Mouse (Mus musculus) MEL (cell line): ENCODE measurements around the gene B130006D01Rik. TPM values are rescaled to one million over a fixed set of nuclear protein-coding genes. Genes with fewer than 3 reads are reported as not detected.

ENCODE experiments used
- DNase-seq: peaks from one replicate; pipeline ENCODE4 v3.0.0; 2011; ENCODE audit warnings: low read depth, low spot score
- H3K27ac ChIP-seq: 2 replicates; pipeline ENCODE4 v1.5.1; 2012; ENCODE audit warnings: low read depth, mild to moderate bottlenecking, control low read depth, low read length, moderate library complexity; ENCODE audit not compliant: control insufficient read depth
- H3K27me3 ChIP-seq, 2 experiments: fragments of 150-350 bp in 1 of 2; sonication (generic) in 1 of 2; 2 replicates each; pipeline ENCODE4 v1.6.1; 2012; ENCODE audit warnings: low read length in 2 of 2, mild to moderate bottlenecking in 2 of 2, improper control_type of control experiment in 1 of 2, moderate library complexity in 1 of 2; ENCODE audit not compliant: insufficient read depth in 2 of 2, control insufficient read depth in 1 of 2
- H3K36me3 ChIP-seq, 2 experiments: 2 replicates each; pipeline ENCODE4 v1.6.1; 2012 to 2014; ENCODE audit warnings: low read length in 2 of 2, improper control_type of control experiment in 1 of 2, inconsistent platforms in 1 of 2, mild to moderate bottlenecking in 1 of 2; ENCODE audit not compliant: insufficient read depth in 2 of 2, control insufficient read depth in 1 of 2
- H3K4me1 ChIP-seq, 2 experiments: fragments of 150-350 bp in 1 of 2; sonication (generic) in 1 of 2; 2 replicates each; pipeline ENCODE4 v1.6.1; 2012; ENCODE audit warnings: low read length in 2 of 2, improper control_type of control experiment in 1 of 2, mild to moderate bottlenecking in 1 of 2; ENCODE audit not compliant: insufficient read depth in 2 of 2, control insufficient read depth in 1 of 2
- H3K4me3 ChIP-seq, 2 experiments: fragments of 150-350 bp in 1 of 2; sonication (generic) in 1 of 2; 2 replicates each; pipeline ENCODE4 v1.5.1; 2012; ENCODE audit warnings: low read depth in 2 of 2, low read length in 2 of 2, mild to moderate bottlenecking in 2 of 2, moderate library complexity in 2 of 2, control low read depth in 1 of 2, improper control_type of control experiment in 1 of 2; ENCODE audit not compliant: control insufficient read depth in 1 of 2, insufficient read depth in 1 of 2
- H3K79me2 ChIP-seq: 2 replicates; pipeline ENCODE4 v1.6.1; 2012; ENCODE audit warnings: mild to moderate bottlenecking, low read length, moderate library complexity; ENCODE audit not compliant: control insufficient read depth, poor library complexity, insufficient read depth
- H3K9ac ChIP-seq: 2 replicates; pipeline ENCODE4 v1.6.1; 2012; ENCODE audit warnings: low read depth, mild to moderate bottlenecking, control low read depth, low read length, moderate library complexity; ENCODE audit not compliant: control insufficient read depth, poor library complexity, severe bottlenecking
- H3K9me3 ChIP-seq: fragments of 150-350 bp; sonication (generic); replicated peaks from 2 replicates; pipeline ENCODE4 v1.6.1; 2012; ENCODE audit warnings: mild to moderate bottlenecking, low read length, improper control_type of control experiment, moderate library complexity; ENCODE audit not compliant: insufficient read depth
- BHLHE40 ChIP-seq: IDR thresholded peaks from 2 replicates; pipeline ENCODE4 v1.6.1; 2012; ENCODE audit warnings: low read depth, mild to moderate bottlenecking, inconsistent platforms, low read length, improper control_type of control experiment, borderline replicate concordance
- CHD2 ChIP-seq: IDR thresholded peaks from 2 replicates; pipeline ENCODE4 v1.6.1; 2011; ENCODE audit warnings: low read length, improper control_type of control experiment
- CTCF ChIP-seq, 3 experiments: IDR thresholded peaks in 2 of 3; conservative IDR thresholded peaks in 1 of 3; 2 replicates each; pipeline ENCODE4 v1.5.1; 2011 to 2012; ENCODE audit warnings: low read length in 3 of 3, low read depth in 2 of 3, mild to moderate bottlenecking in 2 of 3, improper control_type of control experiment in 1 of 3, inconsistent platforms in 1 of 3, mixed read lengths in 1 of 3, moderate library complexity in 1 of 3; ENCODE audit not compliant: control insufficient read depth in 1 of 3, insufficient read depth in 1 of 3, poor library complexity in 1 of 3, severe bottlenecking in 1 of 3
- E2F4 ChIP-seq: IDR thresholded peaks from 2 replicates; pipeline ENCODE4 v1.6.1; 2011; ENCODE audit warnings: low read depth, low read length, improper control_type of control experiment, borderline replicate concordance
- ELF1 ChIP-seq: IDR thresholded peaks from 2 replicates; pipeline ENCODE4 v1.6.1; 2014; ENCODE audit warnings: low read depth, mild to moderate bottlenecking, inconsistent platforms, low read length, improper control_type of control experiment, moderate library complexity
- EP300 ChIP-seq, 2 experiments: IDR thresholded peaks; 2 replicates each; pipeline ENCODE4 v1.6.1; 2011; ENCODE audit warnings: improper control_type of control experiment in 2 of 2, low read length in 2 of 2, low read depth in 1 of 2, mild to moderate bottlenecking in 1 of 2
- ETS1 ChIP-seq: IDR thresholded peaks from 2 replicates; pipeline ENCODE4 v1.6.1; 2012; ENCODE audit warnings: low read depth, mild to moderate bottlenecking, inconsistent platforms, low read length, improper control_type of control experiment, moderate library complexity
- GATA1 ChIP-seq: IDR thresholded peaks from 2 replicates; pipeline ENCODE4 v1.6.1; 2011; ENCODE audit warnings: low read depth, low read length, improper control_type of control experiment
- HCFC1 ChIP-seq: IDR thresholded peaks from 2 replicates; pipeline ENCODE4 v1.6.1; 2012; ENCODE audit warnings: low read depth, mild to moderate bottlenecking, inconsistent platforms, low read length, improper control_type of control experiment, moderate library complexity
- JUND ChIP-seq: IDR thresholded peaks from 2 replicates; pipeline ENCODE4 v1.6.1; 2011; ENCODE audit warnings: low read depth, mild to moderate bottlenecking, improper control_type of control experiment, low read length
- MAFK ChIP-seq: IDR thresholded peaks from 2 replicates; pipeline ENCODE4 v1.6.1; 2011; ENCODE audit warnings: low read depth, mild to moderate bottlenecking, low read length, improper control_type of control experiment, borderline replicate concordance
- MEF2A ChIP-seq: IDR thresholded peaks from 2 replicates; pipeline ENCODE4 v1.6.1; 2014; ENCODE audit warnings: low read depth, mild to moderate bottlenecking, inconsistent platforms, low read length, improper control_type of control experiment; ENCODE audit not compliant: poor library complexity, insufficient replicate concordance, severe bottlenecking; ENCODE audit errors: extremely low read depth
- MXI1 ChIP-seq: IDR thresholded peaks from 2 replicates; pipeline ENCODE4 v1.6.1; 2011; ENCODE audit warnings: mild to moderate bottlenecking, low read depth, low read length, improper control_type of control experiment
- MYC ChIP-seq: IDR thresholded peaks from 2 replicates; pipeline ENCODE4 v1.6.1; 2011; ENCODE audit warnings: low read depth, mild to moderate bottlenecking, low read length, improper control_type of control experiment, moderate library complexity
- NELFE ChIP-seq: IDR thresholded peaks from 2 replicates; pipeline ENCODE4 v1.6.1; 2011; ENCODE audit warnings: low read depth, low read length, improper control_type of control experiment
- NRF1 ChIP-seq: IDR thresholded peaks from 2 replicates; pipeline ENCODE4 v1.6.1; 2014; ENCODE audit warnings: low read depth, mild to moderate bottlenecking, inconsistent platforms, low read length, improper control_type of control experiment, moderate library complexity; ENCODE audit not compliant: poor library complexity, insufficient read depth, severe bottlenecking
- POLR2A ChIP-seq, 2 experiments: IDR thresholded peaks; 2 replicates each; pipeline ENCODE4 v1.6.1; 2011 to 2012; ENCODE audit warnings: low read length in 2 of 2, mild to moderate bottlenecking in 2 of 2, control low read depth in 1 of 2, improper control_type of control experiment in 1 of 2, low read depth in 1 of 2, moderate library complexity in 1 of 2; ENCODE audit not compliant: control insufficient read depth in 1 of 2, insufficient read depth in 1 of 2, poor library complexity in 1 of 2
- RCOR1 ChIP-seq: IDR thresholded peaks from 2 replicates; pipeline ENCODE4 v1.6.1; 2012; ENCODE audit warnings: low read depth, mild to moderate bottlenecking, inconsistent platforms, low read length, improper control_type of control experiment
- SIN3A ChIP-seq: IDR thresholded peaks from 2 replicates; pipeline ENCODE4 v1.6.1; 2012; ENCODE audit warnings: low read length, improper control_type of control experiment, inconsistent platforms
- TAL1 ChIP-seq: IDR thresholded peaks from 2 replicates; pipeline ENCODE4 v1.6.1; 2012; ENCODE audit warnings: mild to moderate bottlenecking, inconsistent platforms, low read length, moderate library complexity, mixed read lengths
- TBP ChIP-seq: IDR thresholded peaks from 2 replicates; pipeline ENCODE4 v1.8.0; 2011; ENCODE audit warnings: low read depth, low read length, improper control_type of control experiment
- TCF12 ChIP-seq: IDR thresholded peaks from 2 replicates; pipeline ENCODE4 v1.6.1; 2014; ENCODE audit warnings: low read depth, mild to moderate bottlenecking, inconsistent platforms, low read length, improper control_type of control experiment, moderate library complexity
- UBTF ChIP-seq: IDR thresholded peaks from 2 replicates; pipeline ENCODE4 v1.6.1; 2012; ENCODE audit warnings: low read depth, mild to moderate bottlenecking, inconsistent platforms, low read length, improper control_type of control experiment, moderate library complexity, borderline replicate concordance; ENCODE audit not compliant: insufficient read depth
- USF1 ChIP-seq: IDR thresholded peaks from 2 replicates; pipeline ENCODE4 v1.6.1; 2014; ENCODE audit warnings: low read depth, mild to moderate bottlenecking, inconsistent platforms, low read length, improper control_type of control experiment, moderate library complexity
- USF2 ChIP-seq, 2 experiments: IDR thresholded peaks; 2 replicates each; pipeline ENCODE4 v1.6.1; 2011 to 2012; ENCODE audit warnings: improper control_type of control experiment in 2 of 2, low read length in 2 of 2, borderline replicate concordance in 1 of 2, inconsistent platforms in 1 of 2, low read depth in 1 of 2, mild to moderate bottlenecking in 1 of 2; ENCODE audit not compliant: insufficient read depth in 1 of 2
- ZC3H11A ChIP-seq: IDR thresholded peaks from 2 replicates; pipeline ENCODE4 v1.6.1; 2012; ENCODE audit warnings: low read depth, mild to moderate bottlenecking, inconsistent platforms, low read length, improper control_type of control experiment
- ZMIZ1 ChIP-seq: IDR thresholded peaks from 2 replicates; pipeline ENCODE4 v1.6.1; 2012; ENCODE audit warnings: low read depth, mild to moderate bottlenecking, inconsistent platforms, low read length, improper control_type of control experiment, moderate library complexity
- ZNF384 ChIP-seq: IDR thresholded peaks from 2 replicates; pipeline ENCODE4 v1.6.1; 2012; ENCODE audit warnings: low read depth, mild to moderate bottlenecking, inconsistent platforms, low read length, improper control_type of control experiment
- polyA plus RNA-seq, 2 experiments: library from polyadenylated mRNA; stranded (reverse) in 1 of 2; unstranded in 1 of 2; fragments of >175 nt in 1 of 2; fragments of >200 nt in 1 of 2; gene quantifications; 2 replicates each; pipeline versions ENCODE4 v1.2.1 to v1.2.4; 2012; ENCODE audit warnings: low replicate concordance in 2 of 2, low read depth in 1 of 2; ENCODE audit not compliant: insufficient read length in 2 of 2, insufficient read depth in 1 of 2, missing spikeins in 1 of 2
- total RNA-seq: library from RNA; depleted of rRNA; stranded (reverse); fragments of 300-350 nt; gene quantifications from 2 replicates; pipeline ENCODE4 v1.2.3, GENCODE M21; 2012

B130006D01Rik gene
- total and polyA plus RNA-seq, 3 experiments: 0.11 to 0.73 TPM; not detected in 1

DNA sequence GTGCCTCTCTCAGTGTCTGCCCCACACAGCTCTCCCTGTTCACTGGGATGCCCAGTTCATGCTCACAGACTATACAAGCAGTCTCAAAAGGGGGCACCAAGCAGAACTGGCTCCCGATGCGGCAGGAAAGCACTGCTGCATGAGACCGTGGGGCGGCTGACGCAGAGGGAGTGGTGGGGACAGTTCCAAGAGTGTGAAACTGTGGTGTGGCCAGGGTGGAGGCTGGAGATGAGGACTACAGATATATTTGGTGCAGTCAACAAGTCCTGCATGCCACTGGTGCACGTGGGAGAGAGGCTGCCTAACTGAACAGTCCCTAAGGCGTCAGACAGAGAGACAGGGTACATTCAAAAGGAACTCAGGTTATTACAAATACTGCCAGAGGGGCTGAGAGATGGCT lies 34.4 kb upstream of the B130006D01Rik start (continued):
- TF ChIP-seq NRF1: no peak
- TF ChIP-seq ZMIZ1: no peak
- no peak; the same call in 1 of the 2 replicates for TF ChIP-seq TBP
- no peak; a peak in 1 of 6 replicates for TF ChIP-seq CTCF (IDR thresholded peaks at IDR 0.05 in 2 of 3, conservative IDR thresholded peaks at IDR 0.05 in 1 of 3; ENCODE audit: control insufficient read depth in 1 of 3, insufficient read depth in 1 of 3, low read depth in 2 of 3, low read length in 3 of 3, poor library complexity in 1 of 3, severe bottlenecking in 1 of 3)
- TF ChIP-seq MXI1: peak; percentile 70; the same call in 1 of the 2 replicates
- no peak for TF ChIP-seq SIN3A

DNA sequence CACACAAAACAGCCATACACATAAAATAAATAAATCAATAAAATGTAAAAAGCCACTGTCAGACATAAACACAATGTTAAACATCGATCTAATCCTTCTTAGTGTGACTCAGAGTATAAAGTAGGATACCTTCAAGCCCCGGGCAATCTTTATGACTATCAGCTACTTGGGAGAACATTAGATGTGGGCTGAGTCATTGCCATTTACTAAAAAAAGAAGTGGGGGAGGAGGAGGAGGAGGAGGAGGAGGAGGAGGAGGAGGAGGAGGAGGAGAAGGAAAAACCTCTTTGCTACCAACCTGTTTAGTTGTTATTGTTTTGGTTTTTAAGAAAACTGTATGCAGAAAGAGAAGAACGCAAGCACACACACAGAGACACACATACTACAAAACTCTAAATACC lies 33.8 kb upstream of the B130006D01Rik start:
- no peaks in the 10 kb centered on the region for H3K27me3 ChIP-seq
- H3K9me3 ChIP-seq: no peaks in the 10 kb centered on the region
- H3K27ac ChIP-seq: peak overlapping the region; percentile 93
- H3K36me3 ChIP-seq: peaks cover 0 to 23% of the 10 kb centered on the region in 2 experiments; a peak in 2 of 4 replicates
- no peaks in the 10 kb centered on the region; the same call in 1 of the 2 replicates for H3K79me2 ChIP-seq
- H3K4me1 ChIP-seq: peaks cover 12 to 52% of the 10 kb centered on the region in 2 experiments
- peak; percentile 64; the same call in 1 of the 2 replicates for TF ChIP-seq ETS1
- 0 out of 2 replicates have a peak, but pooled peaks have one; percentile 7 for TF ChIP-seq GATA1
- TF ChIP-seq MYC: no peak
- no peak for TF ChIP-seq ZC3H11A
- TF ChIP-seq ZNF384: peak; percentile 33; the same call in 1 of the 2 replicates
- TF ChIP-seq EP300 (IDR thresholded peaks at IDR 0.05; ENCODE audit: low read depth in 1 of 2, low read length in 2 of 2): peak; percentile 54 to 59; a peak in 3 of 4 replicates
- TF ChIP-seq BHLHE40: no peak
- TF ChIP-seq, all 39 proteins: peak for 4
- DNase-seq: peak; percentile 62
- Histone ChIP-seq H3K4me3 (no peak overlapping the region), H3K9ac (peak overlapping the region; percentile 72)

DNA sequence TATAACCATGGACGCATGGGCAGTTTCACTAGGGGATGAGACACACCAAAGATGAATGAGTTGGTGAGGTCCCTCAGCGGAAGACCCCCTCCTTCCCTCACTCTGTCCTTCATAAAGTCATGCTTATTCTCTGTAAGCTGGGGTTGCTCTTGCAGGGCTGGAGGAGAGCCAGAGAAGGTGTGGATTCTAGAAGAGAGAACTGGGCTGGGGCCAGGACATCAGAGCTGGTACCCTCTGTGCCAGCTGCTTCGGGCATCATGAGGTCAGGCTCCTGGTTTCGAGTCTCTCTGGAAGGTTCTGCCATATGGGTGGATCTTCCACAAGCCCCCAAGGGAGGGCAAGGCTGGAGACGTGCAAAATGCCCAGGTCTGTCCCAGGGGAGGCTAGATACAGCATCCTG lies 24.8 kb upstream of the B130006D01Rik start:
- Histone ChIP-seq H3K27me3 (no peaks in the 10 kb centered on the region), H3K9me3 (no peaks in the 10 kb centered on the region), H3K9ac (no peak overlapping the region), H3K27ac (no peak overlapping the region), H3K79me2 (no peaks in the 10 kb centered on the region), H3K4me1 (peaks cover 21 to 28% of the 10 kb centered on the region in 2 experiments), H3K4me3 (no peak overlapping the region), H3K36me3 (peaks cover 0 to 21% of the 10 kb centered on the region in 2 experiments; a peak in 2 of 4 replicates)
- TF ChIP-seq JUND (no peak), UBTF (no peak), USF1 (no peak), MEF2A (no peak), EP300 (IDR thresholded peaks at IDR 0.05; ENCODE audit: low read depth in 1 of 2, low read length in 2 of 2) (no peak), RCOR1 (no peak), MYC (no peak), ETS1 (no peak), CHD2 (no peak), MAFK (no peak), POLR2A (IDR thresholded peaks at IDR 0.05; ENCODE audit: control insufficient read depth in 1 of 2, insufficient read depth in 1 of 2, low read depth in 1 of 2, low read length in 2 of 2, poor library complexity in 1 of 2) (no peak), GATA1 (no peak), ELF1 (no peak), HCFC1 (no peak), E2F4 (no peak), USF2 (IDR thresholded peaks at IDR 0.05; ENCODE audit: borderline replicate concordance in 1 of 2, insufficient read depth in 1 of 2, low read depth in 1 of 2, low read length in 2 of 2) (no peak), TCF12 (no peak), ZMIZ1 (no peak), NELFE (no peak), TAL1 (no peak)
- DNase-seq: no peak
